Mouse (Mus musculus) forebrain, embryonic 15.5 days (tissue): ENCODE measurements at regions not wholly inside any gene's neighbourhood (a gene's known extent, or its start where the extent isn't known, plus 50 kb on each side); places are given as distances from the start of the nearest gene placed in this dataset.

Experiments used
- ATAC-seq: fragments of 200-750 bp; cut with Nextera tagmentation; replicated peaks from 2 replicates; pipeline ENCODE4 v1.8.0; 2017; ENCODE audit warnings: mild to moderate bottlenecking, moderate TSS enrichment, moderate library complexity
- H3K27ac ChIP-seq: fragments of 300-500 bp; sonication (generic); replicated peaks from 2 replicates; pipeline ENCODE4 v1.5.1; 2015; ENCODE audit warnings: mild to moderate bottlenecking, inconsistent platforms
- H3K27me3 ChIP-seq: fragments of 300-500 bp; sonication (generic); 2 replicates; pipeline ENCODE4 v1.6.1; 2015; ENCODE audit warnings: inconsistent platforms
- H3K36me3 ChIP-seq: fragments of 300-500 bp; sonication (generic); 2 replicates; pipeline ENCODE4 v1.6.1; 2015; ENCODE audit warnings: mild to moderate bottlenecking, inconsistent platforms
- H3K4me1 ChIP-seq: fragments of 300-500 bp; sonication (generic); 2 replicates; pipeline ENCODE4 v1.6.1; 2015; ENCODE audit warnings: inconsistent platforms
- H3K4me2 ChIP-seq: fragments of 300-500 bp; sonication (generic); replicated peaks from 2 replicates; pipeline ENCODE4 v1.6.1; 2015; ENCODE audit warnings: mild to moderate bottlenecking, inconsistent platforms
- H3K4me3 ChIP-seq: fragments of 300-500 bp; sonication (generic); 2 replicates; pipeline ENCODE4 v1.5.1; 2015; ENCODE audit warnings: mild to moderate bottlenecking, inconsistent platforms
- H3K9ac ChIP-seq: fragments of 300-500 bp; sonication (generic); replicated peaks from 2 replicates; pipeline ENCODE4 v1.6.1; 2015; ENCODE audit warnings: mild to moderate bottlenecking, inconsistent platforms
- H3K9me3 ChIP-seq: fragments of 300-500 bp; sonication (generic); 2 replicates; pipeline ENCODE4 v1.6.1; 2016; ENCODE audit warnings: inconsistent platforms
- WGBS: fragments of 180-500 bp; shearing (Covaris S2); methylation state at CpG from one replicate; pipeline ENCODE4 v1.1.7; 2015; ENCODE audit warnings: mixed read lengths; 5-methylcytosine and 5-hydroxymethylcytosine counted together

DNA sequence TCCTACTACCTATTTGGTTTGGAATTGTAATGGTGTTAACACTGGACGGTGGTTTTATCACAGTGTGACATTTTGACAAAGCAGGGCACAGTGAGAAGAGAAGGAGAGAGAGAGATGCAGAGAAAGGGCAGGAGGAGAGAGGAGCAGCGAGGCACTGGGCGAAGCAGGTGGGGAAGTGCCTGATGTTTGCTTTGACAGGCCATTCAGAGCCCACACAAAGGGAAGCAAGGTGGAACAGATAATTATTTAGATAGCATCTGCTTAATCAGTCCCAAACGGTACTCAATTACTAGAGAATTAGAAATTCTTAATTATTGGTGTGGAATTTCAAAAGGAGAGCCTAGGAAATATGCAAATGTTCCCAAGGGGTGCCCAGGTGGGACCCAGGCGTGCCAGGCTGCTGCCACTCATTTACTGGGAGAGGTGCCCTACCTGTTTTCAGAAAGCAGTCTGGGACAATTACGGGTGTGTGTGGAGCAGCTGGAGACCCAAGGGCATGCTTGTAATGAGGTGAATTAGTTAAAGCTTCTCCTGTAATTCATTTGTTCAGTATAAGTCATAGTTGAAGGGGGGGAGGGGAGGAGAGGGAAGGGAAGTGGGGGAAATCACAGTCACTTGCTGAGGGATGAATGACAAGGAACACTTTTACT lies 86.9 kb downstream of the Thnsl2 start:
- Histone ChIP-seq H3K27me3 (no peaks in the 10 kb centered on the region), H3K9me3 (no peaks in the 10 kb centered on the region), H3K9ac (no peak overlapping the region), H3K27ac (no peak overlapping the region), H3K4me2 (no peak overlapping the region), H3K4me1 (no peaks in the 10 kb centered on the region), H3K4me3 (no peak overlapping the region), H3K36me3 (no peaks in the 10 kb centered on the region)
- 18% methylated on average over 6 of the region's 6 CpGs for WGBS
- peak; percentile 43; the same call in 1 of the 2 replicates for ATAC-seq

GRCm38 (mm10) chr6:71060116-71060515 lies 84.1 kb downstream of the Thnsl2 start:
- no peaks in the 10 kb centered on the region for H3K27me3 ChIP-seq
- H3K9me3 ChIP-seq = no peaks in the 10 kb centered on the region
- ATAC-seq = no peak
- H3K9ac ChIP-seq = no peak overlapping the region
- no peak overlapping the region for H3K27ac ChIP-seq
- H3K4me3 ChIP-seq = no peak overlapping the region
- H3K4me2 ChIP-seq = no peak overlapping the region
- H3K4me1 ChIP-seq = no peaks in the 10 kb centered on the region
- 82% methylated on average over 7 of the region's 7 CpGs for whole genome bisulfite sequencing
- H3K36me3 ChIP-seq = no peaks in the 10 kb centered on the region

GRCm38 (mm10) chr6:71062980-71063379 lies 81.3 kb downstream of the Thnsl2 start:
- ATAC-seq = no peak
- Histone ChIP-seq H3K4me3 (no peak overlapping the region), H3K36me3 (no peaks in the 10 kb centered on the region), H3K4me2 (no peak overlapping the region), H3K4me1 (no peaks in the 10 kb centered on the region), H3K27ac (no peak overlapping the region), H3K9ac (no peak overlapping the region), H3K27me3 (no peaks in the 10 kb centered on the region), H3K9me3 (no peaks in the 10 kb centered on the region)
- WGBS = 72% methylated on average over 4 of the region's 4 CpGs

DNA sequence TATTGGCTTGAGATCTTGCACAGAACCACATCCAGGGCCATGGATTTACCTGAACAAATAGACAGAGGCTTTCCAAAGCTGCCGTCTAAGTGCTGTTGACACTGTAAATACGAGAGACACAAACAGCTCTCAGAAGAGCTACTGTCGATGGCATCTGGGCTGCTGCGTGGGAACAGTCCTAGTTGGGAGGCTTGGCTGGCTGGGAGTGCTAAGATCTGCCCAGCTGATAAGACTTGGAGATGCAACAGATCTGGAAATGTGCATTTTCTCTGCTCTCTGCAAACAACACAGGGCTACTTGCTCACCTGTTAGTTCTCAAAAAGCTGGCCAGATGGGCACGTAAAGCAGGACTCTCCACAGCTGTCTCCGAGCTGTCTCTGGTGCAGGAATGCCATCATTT lies 78.8 kb downstream of the Thnsl2 start:
- Histone ChIP-seq H3K4me2 (no peak overlapping the region), H3K4me1 (no peaks in the 10 kb centered on the region), H3K4me3 (no peak overlapping the region), H3K9me3 (no peaks in the 10 kb centered on the region), H3K27me3 (no peaks in the 10 kb centered on the region), H3K9ac (no peak overlapping the region), H3K36me3 (no peaks in the 10 kb centered on the region), H3K27ac (no peak overlapping the region)
- no peak for ATAC-seq
- 79% methylated on average over 6 of the region's 6 CpGs for WGBS

DNA sequence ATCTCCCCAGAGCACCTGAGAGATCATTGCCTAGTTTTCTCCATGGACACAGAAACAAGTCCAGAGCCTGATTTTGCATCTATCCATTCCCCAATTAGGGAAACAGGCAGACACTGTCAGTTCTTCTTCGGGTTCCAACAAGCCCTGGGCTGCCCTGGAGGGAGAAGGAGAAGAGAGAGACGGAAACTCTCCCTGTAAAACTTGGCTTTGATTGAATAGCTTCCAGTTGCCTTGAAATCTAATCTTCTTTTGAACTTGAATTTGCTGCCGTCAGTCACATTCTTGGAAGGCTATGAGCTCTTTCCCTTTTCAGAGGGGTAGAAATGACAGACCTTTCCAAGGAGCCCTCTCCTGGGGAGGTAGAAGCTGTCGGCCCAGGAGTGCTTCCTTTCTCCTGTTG lies 75.0 kb downstream of the Thnsl2 start:
- no peaks in the 10 kb centered on the region for H3K9me3 ChIP-seq
- H3K4me2 ChIP-seq = no peak overlapping the region
- H3K27me3 ChIP-seq = no peaks in the 10 kb centered on the region
- no peak overlapping the region for H3K9ac ChIP-seq
- H3K4me1 ChIP-seq = 0 out of 2 replicates have a peak, but pooled peaks cover 2% of the 10 kb centered on the region
- H3K27ac ChIP-seq = no peak overlapping the region
- no peak for ATAC-seq
- H3K36me3 ChIP-seq = no peaks in the 10 kb centered on the region
- WGBS = 34% methylated on average over 4 of the region's 4 CpGs
- H3K4me3 ChIP-seq = no peak overlapping the region

DNA sequence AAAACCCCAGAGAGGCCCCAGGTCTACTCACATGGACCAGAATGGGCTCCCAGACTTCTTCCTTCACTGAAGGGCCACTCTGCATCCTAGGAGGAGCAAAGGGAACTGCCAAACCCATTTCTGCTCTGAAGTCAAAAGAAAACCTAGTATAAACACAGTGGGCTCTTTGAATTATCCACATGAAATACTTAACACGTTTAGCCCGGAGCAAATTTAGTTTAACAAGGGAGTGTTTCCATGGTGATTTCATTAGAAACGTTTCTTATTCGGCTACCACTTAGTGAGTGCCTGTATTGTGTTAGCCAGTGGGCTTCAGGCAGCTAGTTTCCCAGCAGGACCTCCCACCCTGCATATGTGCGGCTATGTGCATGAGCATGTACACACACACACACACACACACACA lies 69.4 kb downstream of the Thnsl2 start:
- peak; percentile 86 for ATAC-seq
- Histone ChIP-seq H3K9me3 (no peaks in the 10 kb centered on the region), H3K27ac (0 out of 2 replicates have a peak overlapping the region, but pooled peaks have one; percentile 16), H3K4me3 (no peak overlapping the region), H3K4me2 (no peak overlapping the region), H3K36me3 (no peaks in the 10 kb centered on the region), H3K27me3 (no peaks in the 10 kb centered on the region), H3K4me1 (peaks cover 11% of the 10 kb centered on the region), H3K9ac (no peak overlapping the region)
- 2% methylated on average over 5 of the region's 5 CpGs for WGBS
